In genomic region chr13:23698996-23699395, GRCm38 (mm10) we compare ENCODE assay signal across 9 mouse cellular contexts. TPM values are rescaled to one million over a fixed set of nuclear protein-coding genes. Genes with fewer than 3 reads are reported as not detected.
DNase-seq lines count a peak whose midpoint lies in the region; ATAC-seq lines count a peak whose summit lies in the region.
"Had no signal": no experiment of that assay in that cellular context is flagged by ENCODE, and none has a peak within 500 bp of the region (broad histone marks: within the 10 kb centered on the region; RNA-seq: fewer than 3 reads in every experiment).

No protein-coding gene starts in this region.

- DNase-seq in heart, adult 8-10 months (ENCODE audit: low spot score), result no peak
- DNase-seq in midbrain, embryonic 14.5 days, result no peak
- no peak for DNase-seq in urinary bladder, adult 18-20 months (ENCODE audit: low spot score in 2 of 2)
- DNase-seq in urinary bladder, postnatal 25 days (ENCODE audit: low spot score), result no peak
- DNase-seq in gastrocnemius, postnatal 25 days, result no peak

- H3K4me1 ChIP-seq in heart, embryonic 15.5 days (replicated peaks), result peaks cover 12% of the 10 kb centered on the region
- peaks cover 7% of the 10 kb centered on the region; the same call in 1 of the 2 replicates for H3K4me1 ChIP-seq in embryonic facial prominence, embryonic 12.5 days
- peaks cover 12% of the 10 kb centered on the region for H3K4me1 ChIP-seq in hindbrain, embryonic 15.5 days (replicated peaks)
- peaks cover 7% of the 10 kb centered on the region; the same call in 1 of the 2 replicates for H3K4me1 ChIP-seq in midbrain, embryonic 14.5 days (ENCODE audit: control insufficient read depth, insufficient read depth, low read length)

- H3K27me3 ChIP-seq in heart, embryonic 15.5 days, result no peaks in the 10 kb centered on the region
- no peaks in the 10 kb centered on the region for H3K27me3 ChIP-seq in embryonic facial prominence, embryonic 12.5 days
- no peaks in the 10 kb centered on the region for H3K27me3 ChIP-seq in hindbrain, embryonic 15.5 days
- H3K27me3 ChIP-seq in midbrain, embryonic 14.5 days (ENCODE audit: control insufficient read depth, insufficient read depth, low read length), result no peaks in the 10 kb centered on the region

- ATAC-seq in heart, embryonic 15.5 days (replicated peaks; ENCODE audit: insufficient number of reproducible peaks, insufficient read depth, low FRiP score, low read depth), result no peak
- ATAC-seq in embryonic facial prominence, embryonic 12.5 days (ENCODE audit: insufficient number of reproducible peaks, insufficient read depth, low FRiP score, low TSS enrichment), result no peak
- ATAC-seq in hindbrain, embryonic 15.5 days (ENCODE audit: low FRiP score, low read depth), result no peak
- no peak for ATAC-seq in midbrain, embryonic 14.5 days (ENCODE audit: low FRiP score, low TSS enrichment)

- H3K36me3 ChIP-seq in heart, embryonic 15.5 days, result no peaks in the 10 kb centered on the region
- H3K36me3 ChIP-seq in embryonic facial prominence, embryonic 12.5 days, result no peaks in the 10 kb centered on the region
- no peaks in the 10 kb centered on the region for H3K36me3 ChIP-seq in hindbrain, embryonic 15.5 days
- no peaks in the 10 kb centered on the region for H3K36me3 ChIP-seq in midbrain, embryonic 14.5 days (ENCODE audit: control insufficient read depth, insufficient read depth, low read length)

- WGBS in heart, embryonic 15.5 days, result 66% methylated on average over 6 of the region's 6 CpGs
- WGBS in embryonic facial prominence, embryonic 12.5 days, result 51% methylated on average over 6 of the region's 6 CpGs
- 75% methylated on average over 6 of the region's 6 CpGs for WGBS in hindbrain, embryonic 15.5 days
- 55% methylated on average over 6 of the region's 6 CpGs for WGBS in midbrain, embryonic 14.5 days

- peak overlapping the region; percentile 45; the same call in 1 of the 2 replicates for H3K4me3 ChIP-seq in heart, embryonic 15.5 days
- no peak overlapping the region for H3K4me3 ChIP-seq in embryonic facial prominence, embryonic 12.5 days
- H3K4me3 ChIP-seq in hindbrain, embryonic 15.5 days, result no peak overlapping the region
- H3K4me3 ChIP-seq in midbrain, embryonic 14.5 days (replicated peaks; ENCODE audit: low read depth, low read length), result no peak overlapping the region

- peak overlapping the region; percentile 80 for H3K27ac ChIP-seq in heart, embryonic 15.5 days
- peak overlapping the region; percentile 90 for H3K27ac ChIP-seq in embryonic facial prominence, embryonic 12.5 days
- peak overlapping the region; percentile 79; the same call in 1 of the 2 replicates for H3K27ac ChIP-seq in hindbrain, embryonic 15.5 days (replicated peaks)
- no peak overlapping the region for H3K27ac ChIP-seq in midbrain, embryonic 14.5 days (replicated peaks; ENCODE audit: low read depth, low read length)

- H3K9ac ChIP-seq in heart, embryonic 15.5 days, result no peak overlapping the region
- H3K9ac ChIP-seq in embryonic facial prominence, embryonic 12.5 days, result no peak overlapping the region
- no peak overlapping the region for H3K9ac ChIP-seq in hindbrain, embryonic 15.5 days
- H3K9ac ChIP-seq in midbrain, embryonic 14.5 days (replicated peaks; ENCODE audit: low read length), result no peak overlapping the region

- H3K4me2 ChIP-seq in heart, embryonic 15.5 days, result peak overlapping the region; percentile 65
- peak overlapping the region; percentile 32 for H3K4me2 ChIP-seq in embryonic facial prominence, embryonic 12.5 days (replicated peaks)
- H3K4me2 ChIP-seq in hindbrain, embryonic 15.5 days, result peak overlapping the region; percentile 90
- peak overlapping the region; percentile 83 for H3K4me2 ChIP-seq in midbrain, embryonic 14.5 days (ENCODE audit: low read length)

- no peaks in the 10 kb centered on the region for H3K9me3 ChIP-seq in heart, embryonic 15.5 days (replicated peaks)
- no peaks in the 10 kb centered on the region for H3K9me3 ChIP-seq in embryonic facial prominence, embryonic 12.5 days
- no peaks in the 10 kb centered on the region for H3K9me3 ChIP-seq in hindbrain, embryonic 15.5 days
- no peaks in the 10 kb centered on the region for H3K9me3 ChIP-seq in midbrain, embryonic 14.5 days (ENCODE audit: control insufficient read depth, low read length)

RNA-seq across cellular contexts. Expression of gene Hist1h4c, which starts 0.7 kb away (rescaled TPM):
- 2.4 and 2.7 TPM in 2 replicates for polyA plus RNA-seq in heart, embryonic 15.5 days (2015; fragmentation: Nextera tagmentation; extraction: Ambion mirVana)
- 10 to 100 TPM; 37.9 to 55.9 (median 45.3) TPM for total RNA-seq in heart, adult 8-10 months (2022)
- polyA plus RNA-seq in embryonic facial prominence, embryonic 12.5 days (2016; fragmentation: Nextera tagmentation; extraction: Ambion mirVana), result 10.5 and 13.6 TPM in 2 replicates
- 2.3 and 2.7 TPM in 2 replicates for polyA plus RNA-seq in hindbrain, embryonic 15.5 days (2015; fragmentation: Nextera tagmentation; extraction: Ambion mirVana)
- 2.9 and 4.3 TPM in 2 replicates for polyA plus RNA-seq in midbrain, embryonic 14.5 days (2014; fragmentation: Nextera tagmentation; extraction: Ambion mirVana)
- total RNA-seq in gastrocnemius, postnatal 25 days (2021), result 10 to 100 TPM; 53.1 to 63.8 TPM

RNA-seq across cellular contexts. Expression of gene Hist1h1t, which starts 3.4 kb away (rescaled TPM):
- polyA plus RNA-seq in heart, embryonic 15.5 days (2015; fragmentation: Nextera tagmentation; extraction: Ambion mirVana), result 0.14 TPM in 1 of 2 replicates, not detected in the other
- total RNA-seq in heart, adult 8-10 months (2022), result under 1 TPM in 1 of 4 experiments, not detected in 3; 0.30 TPM
- 0.24 and 0.25 TPM in 2 replicates for polyA plus RNA-seq in embryonic facial prominence, embryonic 12.5 days (2016; fragmentation: Nextera tagmentation; extraction: Ambion mirVana)
- polyA plus RNA-seq in hindbrain, embryonic 15.5 days (2015; fragmentation: Nextera tagmentation; extraction: Ambion mirVana), result not detected in 2 replicates
- not detected in 2 replicates for polyA plus RNA-seq in midbrain, embryonic 14.5 days (2014; fragmentation: Nextera tagmentation; extraction: Ambion mirVana)
- not detected for total RNA-seq in gastrocnemius, postnatal 25 days (2021)
- polyA plus RNA-seq: small intestine, adult 2 months had no signal

RNA-seq across cellular contexts. Expression of gene Hfe, which starts 11.7 kb away (rescaled TPM):
- polyA plus RNA-seq in heart, embryonic 15.5 days (2015; fragmentation: Nextera tagmentation; extraction: Ambion mirVana), result 10.3 and 13.6 TPM in 2 replicates
- total RNA-seq in heart, adult 8-10 months (2022), result 10 to 100 TPM; 58.1 to 66.0 (median 61.5) TPM
- polyA plus RNA-seq in embryonic facial prominence, embryonic 12.5 days (2016; fragmentation: Nextera tagmentation; extraction: Ambion mirVana), result 3.2 and 3.5 TPM in 2 replicates
- polyA plus RNA-seq in hindbrain, embryonic 15.5 days (2015; fragmentation: Nextera tagmentation; extraction: Ambion mirVana), result 4.5 and 5.1 TPM in 2 replicates
- 0.77 and 3.9 TPM in 2 replicates for polyA plus RNA-seq in midbrain, embryonic 14.5 days (2014; fragmentation: Nextera tagmentation; extraction: Ambion mirVana)
- total RNA-seq in gastrocnemius, postnatal 25 days (2021), result 10 to 100 TPM; 14.7 to 24.7 TPM

RNA-seq across cellular contexts. Expression of gene Hist1h2bc, which starts 15.0 kb away (rescaled TPM):
- polyA plus RNA-seq in heart, embryonic 15.5 days (2015; fragmentation: Nextera tagmentation; extraction: Ambion mirVana), result 51.8 and 52.1 TPM in 2 replicates
- 10 to 100 TPM; 74.6 to 82.2 (median 76.6) TPM for total RNA-seq in heart, adult 8-10 months (2022)
- 35.4 and 35.6 TPM in 2 replicates for polyA plus RNA-seq in embryonic facial prominence, embryonic 12.5 days (2016; fragmentation: Nextera tagmentation; extraction: Ambion mirVana)
- 19.3 and 25.4 TPM in 2 replicates for polyA plus RNA-seq in hindbrain, embryonic 15.5 days (2015; fragmentation: Nextera tagmentation; extraction: Ambion mirVana)
- polyA plus RNA-seq in midbrain, embryonic 14.5 days (2014; fragmentation: Nextera tagmentation; extraction: Ambion mirVana), result 13.1 and 17.3 TPM in 2 replicates
- total RNA-seq in gastrocnemius, postnatal 25 days (2021), result 10 to 100 TPM; 67.0 to 81.6 TPM

RNA-seq across cellular contexts. Expression of gene Hist1h2ac, which starts 15.2 kb away (rescaled TPM):
- polyA plus RNA-seq in heart, embryonic 15.5 days (2015; fragmentation: Nextera tagmentation; extraction: Ambion mirVana), result 0.50 and 0.74 TPM in 2 replicates
- 1 to 10 TPM; 1.1 to 1.6 (median 1.3) TPM for total RNA-seq in heart, adult 8-10 months (2022)
- 1.3 TPM in 2 replicates for polyA plus RNA-seq in embryonic facial prominence, embryonic 12.5 days (2016; fragmentation: Nextera tagmentation; extraction: Ambion mirVana)
- polyA plus RNA-seq in hindbrain, embryonic 15.5 days (2015; fragmentation: Nextera tagmentation; extraction: Ambion mirVana), result 0.34 and 0.38 TPM in 2 replicates
- polyA plus RNA-seq in midbrain, embryonic 14.5 days (2014; fragmentation: Nextera tagmentation; extraction: Ambion mirVana), result 0.57 and 0.67 TPM in 2 replicates
- total RNA-seq in gastrocnemius, postnatal 25 days (2021), result 1 to 10 TPM in 1 of 2 experiments, under 1 TPM in 1; 0.84 to 2.0 TPM

Comparison
In these comparisons a context has a peak if more than half of its experiments do, and no peak if none do; other contexts are left out.
1. H3K4me2 ChIP-seq: peak in every context shown above with its lines; median percentile 90 in hindbrain, embryonic 15.5 days; 83 in midbrain, embryonic 14.5 days; 65 in heart, embryonic 15.5 days; 32 in embryonic facial prominence, embryonic 12.5 days.